Mouse (Mus musculus) right cerebral cortex, adult 18-20 months (tissue): ENCODE results near the gene Wfikkn1.
A peak's percentile ranks its signal among the peaks of the same experiment; 100 is the strongest.

Experiments
- DNase-seq: peaks from one replicate; pipeline ENCODE4 v3.0.0; 2022; ENCODE audit warnings: mixed read lengths

Wfikkn1 gene

GRCm38 (mm10) chr17:25835816-25836215 lies 44.8 kb downstream of the Wfikkn1 start:
- no peak for DNase-seq

GRCm38 (mm10) chr17:25835301-25835700 lies 45.4 kb downstream of the Wfikkn1 start:
- DNase-seq: no peak

DNA sequence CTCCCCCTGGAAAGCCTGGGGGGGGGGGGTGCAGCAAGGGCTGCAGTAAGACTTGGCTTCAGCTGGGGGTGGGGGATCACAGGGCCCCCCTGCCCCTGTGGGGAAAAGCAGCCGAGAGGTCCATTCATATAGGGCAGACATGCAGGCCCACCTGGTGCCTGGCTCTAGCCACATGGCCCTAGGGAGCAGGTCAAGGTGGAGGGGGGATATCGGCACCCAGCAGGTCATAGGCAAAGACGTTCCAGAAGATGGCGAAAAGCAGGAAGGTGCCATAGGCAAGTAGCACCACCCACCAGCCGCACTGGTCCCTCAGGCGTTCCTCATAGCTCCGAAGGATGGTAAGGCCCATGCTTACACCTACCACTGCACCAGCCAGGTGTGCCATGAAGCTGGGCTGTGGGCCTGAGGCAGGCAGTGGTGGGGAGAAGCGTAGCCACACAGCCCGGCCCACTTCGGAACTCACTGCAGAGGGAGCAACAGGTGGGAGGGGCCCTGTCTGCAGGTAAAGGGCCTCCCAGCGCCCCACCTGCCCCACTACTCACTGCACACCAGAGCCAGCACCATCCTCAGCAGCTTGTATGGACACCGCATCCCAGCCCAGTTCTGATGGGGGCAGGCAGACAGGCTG lies 45.9 kb downstream of the Wfikkn1 start:
- DNase-seq: no peak

DNA sequence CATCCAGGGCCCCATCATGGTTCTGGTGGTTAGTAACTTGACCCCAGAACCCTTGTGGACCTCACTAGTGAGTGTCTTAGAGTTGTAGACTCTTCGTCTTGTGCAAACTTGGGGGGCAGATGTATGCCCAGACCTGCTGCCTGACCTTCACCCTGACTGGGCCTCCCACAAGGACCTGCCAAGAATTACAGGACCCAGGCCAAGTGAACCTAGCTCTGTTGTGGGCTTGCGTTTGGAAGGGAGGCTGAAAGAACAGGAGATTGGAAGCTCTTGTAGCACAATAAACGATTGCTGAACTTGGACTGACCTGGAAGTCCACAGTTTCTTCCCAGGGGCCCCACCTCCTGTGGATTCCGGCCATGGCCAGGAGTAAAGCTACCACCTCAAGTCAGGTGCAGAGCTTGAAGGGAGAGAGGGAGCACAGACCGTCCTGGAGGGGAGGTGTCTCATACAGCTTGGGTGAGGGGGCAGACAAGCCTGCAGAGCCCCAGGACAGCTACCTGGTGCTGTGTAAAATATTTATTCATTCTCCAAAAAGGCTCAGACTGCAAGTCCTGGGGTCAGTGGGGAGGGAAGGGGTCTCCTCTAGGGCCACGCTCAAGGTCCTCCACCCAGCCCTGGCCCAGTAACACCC lies 46.6 kb downstream of the Wfikkn1 start:
- no peak for DNase-seq

DNA sequence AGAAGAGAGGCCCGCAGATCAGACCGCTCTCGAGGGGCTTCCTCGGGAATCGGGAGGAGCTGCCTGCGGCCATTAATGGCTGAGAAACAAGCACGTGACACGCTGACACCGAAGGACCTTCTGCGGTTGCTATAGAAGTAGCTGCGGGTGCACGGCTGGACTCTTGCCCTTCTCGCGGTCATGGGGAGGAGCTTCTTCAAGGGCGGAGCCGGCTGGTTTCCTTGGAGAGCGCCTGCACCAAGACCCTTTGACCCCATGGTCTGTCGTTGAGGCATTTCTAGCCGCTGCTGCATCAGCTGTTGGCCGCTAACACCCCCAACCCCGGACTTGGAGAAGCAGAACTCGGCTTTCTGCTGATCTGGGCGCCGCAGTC lies 47.4 kb downstream of the Wfikkn1 start, which contains the start of gene Stub1:
Gene Stub1 (minus strand): TSS at position 114 of the 373 bp plus-strand sequence.
- DNase-seq: peak; percentile 85

GRCm38 (mm10) chr17:25832436-25833290 lies 48.0 kb downstream of the Wfikkn1 start:
- DNase-seq: peak; percentile 99

GRCm38 (mm10) chr17:25831451-25832281 lies 49.0 kb downstream of the Wfikkn1 start:
- no peak for DNase-seq

- DNase-seq: no peak
Measured at GRCm38 (mm10) chr17:25830806-25831431, 49.7 kb downstream of the Wfikkn1 start.

GRCm38 (mm10) chr17:25830200-25830753 lies 50.4 kb downstream of the Wfikkn1 start:
- DNase-seq: no peak

DNA sequence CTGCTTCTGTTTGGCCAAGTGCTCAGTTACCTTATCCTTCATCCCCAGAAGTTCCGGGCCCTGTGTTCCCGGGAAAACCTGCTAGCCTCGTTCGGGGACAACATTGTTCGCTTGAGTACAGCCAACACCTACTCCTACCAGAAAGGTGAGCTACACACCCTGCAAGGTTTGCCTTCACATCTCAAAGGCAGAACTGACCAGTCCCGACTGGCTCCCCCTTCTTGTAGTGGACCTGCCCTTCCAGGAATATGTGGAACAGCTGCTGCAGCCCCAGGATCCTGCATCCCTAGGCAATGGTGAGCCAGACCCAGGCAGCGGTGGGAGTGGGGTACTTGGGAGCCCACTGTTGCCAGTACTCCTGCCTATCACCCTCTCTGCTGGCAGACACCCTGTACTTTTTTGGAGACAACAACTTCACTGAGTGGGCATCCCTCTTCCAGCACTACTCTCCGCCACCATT lies 51.1 kb downstream of the Wfikkn1 start:
- no peak for DNase-seq

DNA sequence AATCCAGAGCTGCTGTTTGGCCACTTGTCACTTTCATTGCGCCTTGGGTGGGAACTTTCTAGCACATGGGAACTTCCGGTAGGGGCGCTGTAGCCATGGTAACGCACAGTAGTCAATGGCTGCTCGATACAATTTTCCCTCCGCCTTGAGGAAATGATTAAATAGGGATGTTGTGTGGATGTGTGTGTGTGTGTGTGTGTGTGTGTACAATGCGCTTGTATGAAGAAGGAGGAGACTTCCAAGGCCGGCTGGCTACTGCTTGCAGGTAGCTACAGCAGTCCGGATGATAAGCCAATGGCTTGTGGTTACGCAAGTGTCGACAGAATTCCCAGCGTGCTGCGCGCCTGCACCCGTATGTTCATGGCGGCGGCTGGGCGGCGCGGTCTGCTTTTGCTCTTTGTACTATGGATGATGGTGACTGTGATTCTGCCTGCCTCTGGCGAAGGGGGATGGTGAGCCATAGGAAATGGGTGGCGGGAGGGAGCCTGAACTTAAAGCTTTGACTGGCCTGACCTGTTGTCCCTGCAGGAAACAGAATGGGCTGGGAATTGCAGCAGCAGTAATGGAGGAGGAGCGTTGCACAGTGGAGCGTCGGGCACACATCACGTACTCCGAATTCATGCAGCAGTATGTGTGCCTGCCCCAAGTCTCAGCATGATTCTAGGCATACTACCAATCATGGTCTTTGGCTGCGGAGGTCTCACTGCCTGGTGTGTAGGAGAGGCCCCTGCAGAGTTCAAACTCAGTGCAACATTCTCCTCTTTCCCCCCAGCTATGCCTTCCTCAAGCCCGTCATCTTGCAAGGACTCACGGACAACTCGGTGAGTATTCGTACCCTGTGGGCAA lies 51.7 kb downstream of the Wfikkn1 start, which contains the start of gene Jmjd8:
Gene Jmjd8 (plus strand): TSS at position 156 of the 846 bp plus-strand sequence.
- peak; percentile 87 for DNase-seq

GRCm38 (mm10) chr17:25828223-25828594 lies 52.4 kb downstream of the Wfikkn1 start:
- DNase-seq: no peak
